Mouse (Mus musculus): ENCODE data around the gene Zfc3h1. TPM values are rescaled to one million over a fixed set of nuclear protein-coding genes. Genes with fewer than 3 reads are reported as not detected.

The Zfc3h1 gene
- polyA plus RNA-seq, 1 experiment: 105 TPM

DNA sequence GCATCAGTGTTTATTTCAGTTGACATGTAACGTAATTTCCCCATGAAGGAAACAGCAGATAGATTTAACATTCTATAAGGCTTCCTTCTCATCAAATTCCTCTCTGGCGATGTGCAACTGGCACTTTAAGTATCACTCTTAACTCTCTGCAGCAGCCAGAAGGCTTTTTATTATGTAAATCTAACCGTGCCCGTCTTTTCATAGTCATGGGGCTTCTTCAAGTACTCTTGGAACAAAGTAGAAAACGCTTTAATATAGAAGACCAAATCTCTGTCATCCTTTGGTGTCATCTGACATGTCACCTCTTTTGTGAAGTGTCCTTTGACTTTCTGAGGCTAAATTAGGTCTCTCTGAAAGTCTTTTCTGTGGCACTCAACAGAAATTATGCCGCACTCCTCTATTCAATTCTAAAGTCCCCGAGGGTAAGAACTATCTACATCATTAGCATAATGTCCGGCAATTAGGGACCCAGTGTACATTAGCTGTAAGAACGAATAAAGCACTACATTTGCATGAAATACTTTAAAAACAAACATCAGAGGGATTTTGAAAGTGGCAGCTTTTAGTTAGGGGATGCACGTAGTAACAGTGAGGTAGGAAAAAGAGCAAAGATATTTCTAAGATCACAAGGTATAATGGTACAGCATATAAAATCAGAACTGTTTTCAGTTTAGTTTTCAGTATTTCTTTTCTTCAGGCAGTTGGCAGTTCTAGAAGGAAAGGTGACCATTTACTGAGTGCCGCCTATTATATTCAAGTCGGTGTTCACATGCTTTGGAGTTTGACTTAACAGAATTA lies 1.7 kb upstream of the Zfc3h1 start:
- TF ChIP-seq CTCF (IDR thresholded peaks at IDR 0.05; ENCODE audit: extremely low read depth, insufficient read depth, low read length) (no peak), POLR2A (IDR thresholded peaks at IDR 0.05; ENCODE audit: extremely low read depth, insufficient read depth, low read length) (no peak)
- Histone ChIP-seq H3K4me3 (ENCODE audit: insufficient read depth, low read length) (peak overlapping the region; percentile 49; the same call in 1 of the 2 replicates), H3K27ac (ENCODE audit: insufficient read depth, low read length) (no peak overlapping the region), H3K4me1 (ENCODE audit: control insufficient read depth, insufficient read depth, low read length) (peaks cover 5% of the 10 kb centered on the region)

DNA sequence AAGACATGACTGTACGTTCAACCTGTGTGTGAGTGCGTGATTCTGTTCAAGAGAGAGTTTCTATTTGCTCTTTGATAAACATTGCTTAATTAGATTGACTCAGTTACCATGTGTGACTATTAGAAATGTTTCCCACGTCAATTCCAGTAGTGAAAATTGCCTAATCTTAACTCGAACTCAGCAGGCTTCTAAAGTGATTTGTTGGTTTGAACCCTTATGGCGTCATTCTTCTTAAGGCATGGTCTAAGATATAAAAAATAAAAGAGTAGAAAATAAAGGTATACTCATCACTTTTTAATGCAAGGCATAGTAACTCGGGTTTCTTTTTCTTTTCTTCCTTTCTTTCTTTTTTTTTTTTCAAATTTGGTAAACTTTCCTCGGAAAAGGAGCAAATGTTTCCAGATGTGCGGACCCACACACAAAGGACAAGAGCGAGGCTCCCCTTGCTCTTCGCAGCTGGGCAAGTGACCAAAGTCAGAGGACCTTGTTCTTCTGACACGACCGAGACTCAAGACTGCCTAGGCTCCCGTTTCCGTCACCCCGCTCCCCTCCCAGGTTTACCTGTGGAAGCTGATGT lies 1.0 kb upstream of the Zfc3h1 start:
- Histone ChIP-seq H3K27ac (ENCODE audit: insufficient read depth, low read length) (peak overlapping the region; percentile 75), H3K4me1 (ENCODE audit: control insufficient read depth, insufficient read depth, low read length) (peaks cover 9% of the 10 kb centered on the region), H3K4me3 (ENCODE audit: insufficient read depth, low read length) (peak overlapping the region; percentile 49)
- TF ChIP-seq POLR2A (IDR thresholded peaks at IDR 0.05; ENCODE audit: extremely low read depth, insufficient read depth, low read length) (no peak; the same call in 1 of the 2 replicates), CTCF (IDR thresholded peaks at IDR 0.05; ENCODE audit: extremely low read depth, insufficient read depth, low read length) (no peak)

DNA sequence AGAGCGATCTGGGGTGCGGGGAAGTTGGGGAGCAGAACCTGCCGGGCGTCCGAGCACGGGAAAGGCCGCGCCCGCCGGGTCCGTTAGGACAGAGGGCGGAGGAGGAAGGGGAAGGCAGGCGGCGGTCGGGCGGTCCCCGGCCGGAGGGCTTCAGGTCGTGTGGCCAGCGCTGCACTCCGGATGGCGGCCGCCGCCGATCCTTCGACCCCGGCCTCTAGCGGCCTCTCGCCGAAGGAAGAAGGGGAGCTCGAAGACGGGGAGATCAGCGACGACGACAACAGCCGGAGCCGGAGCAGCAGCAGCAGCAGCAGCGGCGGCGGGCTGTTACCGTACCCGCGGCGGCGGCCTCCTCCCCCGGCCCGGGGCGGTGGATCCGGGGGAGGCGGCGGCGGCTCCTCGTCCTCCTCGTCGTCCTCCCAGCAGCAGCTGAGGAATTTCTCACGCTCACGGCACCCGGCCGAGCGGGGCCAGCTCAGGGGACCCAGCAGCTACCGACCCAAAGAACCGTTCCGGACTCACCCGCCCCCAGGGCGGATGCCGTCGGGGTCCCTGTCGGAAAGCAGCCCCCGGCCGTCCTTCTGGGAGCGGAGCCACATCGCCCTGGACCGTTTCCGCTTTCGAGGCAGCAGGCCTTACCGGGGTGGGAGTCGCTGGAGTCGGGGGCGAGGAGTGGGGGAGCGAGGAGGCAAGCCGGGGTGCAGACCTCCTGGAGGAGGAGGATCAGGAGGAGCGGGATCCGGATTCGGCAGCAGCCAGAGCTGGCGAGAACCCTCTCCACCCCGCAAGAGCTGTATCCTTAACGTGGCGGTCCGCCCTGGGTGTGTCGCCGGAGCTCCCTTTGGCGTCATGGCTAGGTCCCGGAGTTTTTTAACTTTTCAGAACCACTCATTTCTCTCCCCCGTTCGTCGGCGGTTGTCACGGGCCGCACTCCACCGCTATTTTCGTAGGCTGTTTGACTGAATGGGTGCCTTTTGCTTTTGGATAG lies 551 bp downstream of the Zfc3h1 start:
- peak overlapping the region; percentile 49 for H3K4me3 ChIP-seq (ENCODE audit: insufficient read depth, low read length)
- peaks cover 9% of the 10 kb centered on the region for H3K4me1 ChIP-seq (ENCODE audit: control insufficient read depth, insufficient read depth, low read length)
- no peak for TF ChIP-seq CTCF (IDR thresholded peaks at IDR 0.05; ENCODE audit: extremely low read depth, insufficient read depth, low read length)
- peak overlapping the region; percentile 74 for H3K27ac ChIP-seq (ENCODE audit: insufficient read depth, low read length)

DNA sequence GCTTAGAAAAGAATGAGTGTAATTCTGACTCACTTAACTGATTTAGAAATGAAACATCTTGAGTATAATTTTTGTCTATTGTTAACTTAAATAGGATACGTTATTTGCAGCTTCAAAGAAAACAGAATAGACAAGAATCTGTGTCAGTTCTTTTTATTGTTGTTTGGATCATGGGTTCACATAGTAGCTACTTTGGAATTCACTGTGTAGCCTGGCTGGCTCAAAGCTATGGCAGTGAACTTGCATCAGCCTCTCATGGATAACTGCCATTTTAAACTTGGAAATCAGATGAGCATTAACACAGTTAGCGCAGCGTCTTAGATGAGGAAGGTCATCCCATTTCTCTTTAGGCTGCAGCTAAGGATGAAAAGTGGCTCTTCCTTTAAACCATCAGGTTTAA lies 3.1 kb downstream of the Zfc3h1 start:
- Histone ChIP-seq H3K4me1 (ENCODE audit: control insufficient read depth, insufficient read depth, low read length) (peaks cover 7% of the 10 kb centered on the region), H3K4me3 (ENCODE audit: insufficient read depth, low read length) (no peak overlapping the region), H3K27ac (ENCODE audit: insufficient read depth, low read length) (no peak overlapping the region)
- TF ChIP-seq POLR2A (IDR thresholded peaks at IDR 0.05; ENCODE audit: extremely low read depth, insufficient read depth, low read length) (no peak), CTCF (IDR thresholded peaks at IDR 0.05; ENCODE audit: extremely low read depth, insufficient read depth, low read length) (no peak)

DNA sequence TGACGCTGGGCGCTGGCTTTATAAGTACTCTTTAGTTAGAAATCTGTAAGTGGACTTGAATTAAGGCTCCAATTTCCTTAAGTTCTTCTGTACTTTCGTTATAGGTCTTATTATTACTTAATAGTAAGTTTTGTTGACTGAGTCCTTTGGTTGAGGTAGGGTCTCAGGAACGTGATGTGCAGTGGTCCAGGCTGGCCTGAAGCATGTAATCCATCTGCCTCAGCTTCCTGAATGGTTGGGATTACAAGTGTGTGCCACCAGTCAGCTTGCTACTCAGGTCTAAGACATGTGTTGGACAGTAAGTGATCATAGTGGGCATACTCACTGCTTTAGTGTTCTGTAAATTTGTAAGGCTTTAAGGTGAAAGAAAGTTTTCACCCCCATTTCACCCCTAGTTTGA lies 6.3 kb downstream of the Zfc3h1 start:
- Histone ChIP-seq H3K4me1 (ENCODE audit: control insufficient read depth, insufficient read depth, low read length) (peaks cover 7% of the 10 kb centered on the region), H3K4me3 (ENCODE audit: insufficient read depth, low read length) (no peak overlapping the region), H3K27ac (ENCODE audit: insufficient read depth, low read length) (no peak overlapping the region)
- TF ChIP-seq POLR2A (IDR thresholded peaks at IDR 0.05; ENCODE audit: extremely low read depth, insufficient read depth, low read length) (no peak), CTCF (IDR thresholded peaks at IDR 0.05; ENCODE audit: extremely low read depth, insufficient read depth, low read length) (no peak)

DNA sequence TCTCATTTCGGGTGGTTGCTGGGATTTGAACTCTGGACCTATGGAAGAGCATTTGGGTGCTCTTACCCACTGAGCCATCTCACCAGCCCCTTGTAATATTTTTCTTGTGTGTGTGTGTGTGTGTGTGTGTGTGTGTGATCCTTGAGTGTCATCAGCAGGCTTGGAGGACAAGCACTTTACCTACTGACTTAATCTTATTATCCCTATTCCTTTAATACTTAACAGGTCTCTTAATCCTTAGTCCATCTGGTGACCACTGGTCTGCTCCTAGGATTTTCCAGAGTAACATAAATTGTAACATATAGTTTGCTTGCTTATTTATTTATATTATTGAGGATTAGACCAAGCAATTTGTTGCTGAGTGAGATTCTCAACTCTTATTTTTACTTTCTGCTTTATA lies 7.1 kb downstream of the Zfc3h1 start:
- peaks cover 7% of the 10 kb centered on the region for H3K4me1 ChIP-seq (ENCODE audit: control insufficient read depth, insufficient read depth, low read length)
- no peak overlapping the region for H3K4me3 ChIP-seq (ENCODE audit: insufficient read depth, low read length)
- H3K27ac ChIP-seq (ENCODE audit: insufficient read depth, low read length): no peak overlapping the region
- TF ChIP-seq POLR2A (IDR thresholded peaks at IDR 0.05; ENCODE audit: extremely low read depth, insufficient read depth, low read length) (no peak), CTCF (IDR thresholded peaks at IDR 0.05; ENCODE audit: extremely low read depth, insufficient read depth, low read length) (no peak)

DNA sequence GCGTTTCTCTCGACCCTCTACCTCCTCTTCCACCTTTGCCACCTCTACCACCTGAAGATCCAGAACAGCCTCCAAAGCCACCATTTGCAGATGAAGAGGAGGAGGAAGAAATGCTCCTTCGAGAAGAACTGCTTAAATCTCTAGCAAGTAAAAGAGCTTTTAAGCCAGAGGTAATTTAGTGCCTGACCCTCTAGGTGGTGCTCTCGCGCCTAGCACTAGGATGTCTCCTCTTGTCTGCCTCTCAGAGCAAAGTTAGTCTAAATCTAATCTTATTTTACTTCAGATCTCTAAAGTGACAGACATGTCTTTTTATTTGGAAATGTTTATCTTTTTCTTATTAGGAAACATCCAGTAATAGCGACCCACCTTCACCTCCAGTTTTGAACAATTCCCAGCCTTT lies 21.6 kb downstream of the Zfc3h1 start:
- TF ChIP-seq CTCF (IDR thresholded peaks at IDR 0.05; ENCODE audit: extremely low read depth, insufficient read depth, low read length) (peak; percentile 76), POLR2A (IDR thresholded peaks at IDR 0.05; ENCODE audit: extremely low read depth, insufficient read depth, low read length) (no peak)
- Histone ChIP-seq H3K4me3 (ENCODE audit: insufficient read depth, low read length) (no peak overlapping the region), H3K27ac (ENCODE audit: insufficient read depth, low read length) (no peak overlapping the region), H3K4me1 (ENCODE audit: control insufficient read depth, insufficient read depth, low read length) (no peaks in the 10 kb centered on the region)

DNA sequence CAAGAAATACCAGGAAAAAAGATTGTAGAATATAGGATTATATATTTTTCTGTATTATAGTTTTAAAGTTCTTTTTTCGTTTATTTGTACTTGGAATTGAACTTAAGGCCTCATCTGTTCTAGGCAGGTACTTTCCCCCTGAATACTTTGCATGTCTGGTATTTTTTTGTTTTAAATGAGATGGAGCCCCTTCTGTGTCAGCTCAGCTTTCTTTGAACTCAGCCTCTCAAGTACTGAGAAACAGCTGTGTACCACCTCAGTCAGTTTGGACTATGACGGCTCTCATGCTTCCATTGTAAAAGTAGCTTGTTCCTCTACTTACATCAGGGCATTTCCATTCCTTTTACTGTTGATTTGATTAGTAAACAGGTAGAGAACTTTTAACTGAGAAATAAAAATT lies 28.7 kb downstream of the Zfc3h1 start:
- Histone ChIP-seq H3K4me1 (ENCODE audit: control insufficient read depth, insufficient read depth, low read length) (no peaks in the 10 kb centered on the region), H3K27ac (ENCODE audit: insufficient read depth, low read length) (no peak overlapping the region), H3K4me3 (ENCODE audit: insufficient read depth, low read length) (no peak overlapping the region)
- TF ChIP-seq CTCF (IDR thresholded peaks at IDR 0.05; ENCODE audit: extremely low read depth, insufficient read depth, low read length) (no peak), POLR2A (IDR thresholded peaks at IDR 0.05; ENCODE audit: extremely low read depth, insufficient read depth, low read length) (no peak)

DNA sequence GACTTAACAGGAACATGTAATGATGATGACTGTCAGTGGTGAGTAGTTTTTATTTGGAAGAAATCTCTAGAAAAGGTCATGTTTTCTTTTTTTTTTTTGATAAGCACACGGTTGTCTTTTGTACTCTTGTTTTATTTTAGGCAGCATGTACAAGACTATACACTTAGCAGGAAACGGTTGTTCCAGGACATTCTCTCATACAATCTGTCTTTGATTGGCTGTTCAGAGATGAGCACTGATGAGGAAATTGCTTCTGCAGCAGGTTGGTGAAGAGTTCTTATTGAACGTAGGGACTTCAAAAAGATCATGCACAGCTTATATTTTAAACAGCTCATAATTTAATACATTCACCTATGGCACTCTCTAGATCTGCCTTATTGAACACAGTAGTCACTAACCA lies 29.3 kb downstream of the Zfc3h1 start:
- Histone ChIP-seq H3K4me1 (ENCODE audit: control insufficient read depth, insufficient read depth, low read length) (no peaks in the 10 kb centered on the region), H3K27ac (ENCODE audit: insufficient read depth, low read length) (no peak overlapping the region), H3K4me3 (ENCODE audit: insufficient read depth, low read length) (no peak overlapping the region)
- no peak for TF ChIP-seq POLR2A (IDR thresholded peaks at IDR 0.05; ENCODE audit: extremely low read depth, insufficient read depth, low read length)
